Mouse (Mus musculus) thymus, adult 2 months (tissue): ENCODE data around the gene Gapdh.

Source experiments
- CTCF ChIP-seq: fragments of 200-500 bp; IDR thresholded peaks from 2 replicates; pipeline ENCODE4 v1.5.1; 2012; ENCODE audit warnings: mild to moderate bottlenecking, control low read depth, low read length, moderate library complexity, borderline replicate concordance; ENCODE audit not compliant: control insufficient read depth, poor library complexity, insufficient read depth; ENCODE audit errors: extremely low read depth
- POLR2A ChIP-seq: fragments of 200-500 bp; IDR thresholded peaks from 2 replicates; pipeline ENCODE4 v1.6.1; 2012; ENCODE audit warnings: mild to moderate bottlenecking, low read length, control low read depth, moderate library complexity; ENCODE audit not compliant: control insufficient read depth, poor library complexity, insufficient read depth; ENCODE audit errors: extremely low read depth

DNA sequence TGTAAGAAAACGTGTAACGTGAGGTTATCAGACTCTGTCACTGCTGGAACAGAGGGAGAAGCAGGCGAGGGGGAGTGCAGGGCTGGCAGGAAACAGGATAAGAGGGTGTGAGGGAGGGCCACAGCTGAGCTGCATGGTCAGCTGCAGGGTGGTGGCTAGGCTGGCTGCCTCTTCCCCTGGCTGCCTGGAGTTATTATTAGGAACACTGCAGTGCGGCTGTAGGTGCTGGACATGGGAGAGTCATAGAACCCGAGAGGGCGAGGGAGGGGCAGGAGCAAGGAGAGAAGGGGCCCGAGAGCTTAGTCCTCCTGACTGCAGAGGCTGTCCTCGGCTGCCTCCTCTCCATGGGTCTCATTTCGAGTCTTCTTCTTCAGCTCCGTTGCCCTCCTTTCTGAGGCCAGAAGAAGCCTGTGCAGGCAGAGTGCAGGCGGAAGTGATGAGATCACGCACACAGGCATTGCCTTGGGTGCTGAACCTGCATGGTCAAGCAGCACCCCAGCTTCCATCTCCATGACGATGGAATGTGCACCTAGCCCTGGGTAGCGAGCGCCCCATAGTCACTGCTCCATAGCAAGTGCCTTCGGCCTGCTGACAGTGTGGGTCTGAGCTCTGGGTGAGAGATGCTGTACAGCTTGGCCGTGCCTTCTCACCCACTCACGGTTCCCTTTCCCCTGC, 17.9 kb downstream of the Gapdh start:
- TF ChIP-seq CTCF = no peak
- TF ChIP-seq POLR2A = no peak
